Mouse (Mus musculus): ENCODE results near the gene Hoxd10. TPM values are rescaled to one million over a fixed set of nuclear protein-coding genes. Genes with fewer than 3 reads are reported as not detected.

The Hoxd10 gene
- polyA plus RNA-seq, 1 experiment from 2014 or later = 90.2 TPM

DNA sequence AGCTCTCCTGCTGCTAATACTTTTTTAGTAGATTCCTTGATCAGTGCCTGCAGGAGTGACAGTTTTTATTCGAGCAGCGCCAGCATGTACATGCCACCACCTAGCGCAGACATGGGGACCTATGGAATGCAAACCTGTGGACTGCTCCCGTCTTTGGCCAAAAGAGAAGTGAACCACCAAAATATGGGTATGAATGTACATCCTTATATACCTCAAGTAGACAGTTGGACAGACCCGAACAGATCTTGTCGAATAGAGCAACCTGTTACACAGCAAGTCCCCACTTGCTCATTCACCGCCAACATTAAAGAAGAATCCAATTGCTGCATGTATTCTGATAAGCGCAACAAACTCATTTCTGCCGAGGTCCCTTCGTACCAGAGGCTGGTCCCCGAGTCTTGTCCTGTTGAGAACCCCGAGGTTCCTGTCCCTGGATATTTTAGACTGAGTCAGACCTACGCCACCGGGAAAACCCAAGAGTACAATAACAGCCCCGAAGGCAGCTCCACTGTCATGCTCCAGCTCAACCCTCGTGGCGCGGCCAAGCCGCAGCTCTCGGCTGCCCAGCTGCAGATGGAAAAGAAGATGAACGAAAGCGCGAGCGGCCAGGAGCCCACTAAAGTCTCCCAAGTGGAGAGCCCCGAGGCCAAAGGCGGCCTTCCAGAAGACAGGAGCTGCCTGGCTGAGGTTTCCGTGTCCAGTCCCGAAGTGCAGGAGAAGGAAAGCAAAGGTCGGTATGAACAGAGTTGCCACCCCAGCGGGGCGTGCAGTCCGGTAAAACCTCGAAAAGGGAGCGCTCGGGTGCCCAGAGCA is 477 bp downstream of the Hoxd10 start:
- peak overlapping the region; percentile 74 for H3K4me2 ChIP-seq (ENCODE audit: low read depth, low read length)
- H3K9me3 ChIP-seq (ENCODE audit: control insufficient read depth, low read length) = no peaks in the 10 kb centered on the region
- peak overlapping the region; percentile 39 for H3K4me3 ChIP-seq (ENCODE audit: low read depth, low read length)
- peak overlapping the region; percentile 70 for H3K27ac ChIP-seq (ENCODE audit: low read depth, low read length)
- peak overlapping the region; percentile 66 for H3K9ac ChIP-seq (replicated peaks; ENCODE audit: low read depth, low read length)
- H3K36me3 ChIP-seq (ENCODE audit: control insufficient read depth, insufficient read depth, low read length) = no peaks in the 10 kb centered on the region
- 2% methylated on average over 35 of the region's 35 CpGs for WGBS
- peaks cover 12% of the 10 kb centered on the region for H3K27me3 ChIP-seq (ENCODE audit: control insufficient read depth, insufficient read depth, low read length)
- H3K4me1 ChIP-seq (ENCODE audit: control insufficient read depth, insufficient read depth, low read length) = peaks cover 3% of the 10 kb centered on the region; the same call in 1 of the 2 replicates
- no peak for ATAC-seq (ENCODE audit: low read depth)

DNA sequence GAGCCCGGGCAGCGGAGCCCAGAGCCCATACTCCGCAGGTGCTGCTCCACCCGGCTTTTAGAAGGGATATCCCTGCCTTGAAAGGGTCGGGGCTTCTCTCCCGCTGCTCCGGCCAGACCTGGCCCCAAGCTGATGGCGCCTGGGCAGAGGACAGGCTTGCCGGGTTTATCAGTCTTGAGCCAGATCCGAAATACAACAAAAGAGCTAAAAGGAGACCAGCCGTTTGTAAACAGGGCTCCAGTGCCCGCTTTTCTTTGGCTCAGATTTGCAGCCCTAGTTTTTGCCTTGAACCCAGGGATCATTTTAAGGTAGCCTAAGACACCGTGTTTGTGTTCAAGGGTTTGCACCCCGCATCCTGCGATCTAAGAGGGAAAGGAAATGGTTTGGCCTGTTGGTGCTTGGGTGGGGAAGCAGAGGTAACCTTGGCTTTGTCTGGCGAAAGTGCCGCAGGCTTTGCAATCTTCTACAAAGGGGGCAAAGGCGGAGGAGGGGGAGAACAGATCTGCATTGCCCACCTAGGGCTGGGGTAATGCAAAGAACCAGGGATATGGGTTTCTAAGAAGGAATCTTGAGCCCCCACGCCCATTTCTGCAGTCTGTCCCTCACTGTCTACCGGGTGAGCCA is 1.2 kb downstream of the Hoxd10 start:
- Histone ChIP-seq H3K27me3 (ENCODE audit: control insufficient read depth, insufficient read depth, low read length) (peaks cover 9% of the 10 kb centered on the region), H3K36me3 (ENCODE audit: control insufficient read depth, insufficient read depth, low read length) (no peaks in the 10 kb centered on the region), H3K4me2 (ENCODE audit: low read depth, low read length) (peak overlapping the region; percentile 74), H3K27ac (ENCODE audit: low read depth, low read length) (peak overlapping the region; percentile 70), H3K4me3 (ENCODE audit: low read depth, low read length) (peak overlapping the region; percentile 39), H3K9me3 (ENCODE audit: control insufficient read depth, low read length) (no peaks in the 10 kb centered on the region), H3K4me1 (ENCODE audit: control insufficient read depth, insufficient read depth, low read length) (peaks cover 5% of the 10 kb centered on the region; the same call in 1 of the 2 replicates), H3K9ac (replicated peaks; ENCODE audit: low read depth, low read length) (peak overlapping the region; percentile 66)
- WGBS = 2% methylated on average over 20 of the region's 20 CpGs
- no peak for ATAC-seq (ENCODE audit: low read depth)

DNA sequence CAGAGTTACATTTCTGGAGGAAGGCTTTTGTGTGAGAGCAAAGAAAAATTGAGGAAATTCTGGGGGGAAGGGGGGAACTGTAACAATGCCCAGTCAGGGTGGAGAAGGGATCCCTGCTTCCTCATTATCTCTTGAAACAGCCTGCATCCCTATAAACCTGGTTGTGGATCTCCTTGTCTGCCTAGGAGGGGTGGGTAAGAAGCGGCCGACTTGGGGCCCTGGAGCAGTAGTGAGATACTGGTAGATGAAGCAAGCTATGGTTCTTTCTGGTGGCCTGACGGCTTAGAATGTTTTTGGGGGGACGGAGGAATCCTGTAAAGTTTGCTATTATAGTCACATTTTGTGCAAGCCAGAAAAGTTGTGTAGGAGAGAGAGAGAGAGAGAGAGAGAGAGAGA is 1.7 kb downstream of the Hoxd10 start:
- H3K27me3 ChIP-seq (ENCODE audit: control insufficient read depth, insufficient read depth, low read length) = peaks cover 9% of the 10 kb centered on the region
- no peak for ATAC-seq (ENCODE audit: low read depth)
- WGBS = 10% methylated on average over 4 of the region's 4 CpGs
- H3K36me3 ChIP-seq (ENCODE audit: control insufficient read depth, insufficient read depth, low read length) = no peaks in the 10 kb centered on the region
- H3K4me3 ChIP-seq (ENCODE audit: low read depth, low read length) = peak overlapping the region; percentile 39
- H3K4me2 ChIP-seq (ENCODE audit: low read depth, low read length) = peak overlapping the region; percentile 74
- peaks cover 5% of the 10 kb centered on the region; the same call in 1 of the 2 replicates for H3K4me1 ChIP-seq (ENCODE audit: control insufficient read depth, insufficient read depth, low read length)
- H3K9ac ChIP-seq (replicated peaks; ENCODE audit: low read depth, low read length) = peak overlapping the region; percentile 66; the same call in 1 of the 2 replicates
- H3K9me3 ChIP-seq (ENCODE audit: control insufficient read depth, low read length) = no peaks in the 10 kb centered on the region
- H3K27ac ChIP-seq (ENCODE audit: low read depth, low read length) = peak overlapping the region; percentile 70

DNA sequence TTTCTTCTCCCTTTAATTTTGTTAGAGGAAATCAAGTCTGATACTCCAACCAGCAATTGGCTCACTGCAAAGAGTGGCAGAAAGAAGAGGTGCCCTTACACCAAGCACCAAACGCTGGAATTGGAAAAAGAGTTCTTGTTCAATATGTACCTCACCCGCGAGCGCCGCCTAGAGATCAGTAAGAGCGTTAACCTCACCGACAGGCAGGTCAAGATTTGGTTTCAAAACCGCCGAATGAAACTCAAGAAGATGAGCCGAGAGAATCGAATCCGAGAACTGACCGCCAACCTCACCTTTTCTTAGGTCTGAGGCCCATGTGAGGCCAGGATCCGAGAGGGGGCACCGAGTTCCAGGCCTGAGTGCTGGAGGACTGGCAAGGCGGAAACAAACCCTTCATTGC is 2.3 kb downstream of the Hoxd10 start:
- H3K4me1 ChIP-seq (ENCODE audit: control insufficient read depth, insufficient read depth, low read length) = peaks cover 5% of the 10 kb centered on the region; the same call in 1 of the 2 replicates
- WGBS = 3% methylated on average over 16 of the region's 16 CpGs
- H3K4me3 ChIP-seq (ENCODE audit: low read depth, low read length) = peak overlapping the region; percentile 39
- no peaks in the 10 kb centered on the region for H3K9me3 ChIP-seq (ENCODE audit: control insufficient read depth, low read length)
- peak overlapping the region; percentile 70 for H3K27ac ChIP-seq (ENCODE audit: low read depth, low read length)
- no peak for ATAC-seq (ENCODE audit: low read depth)
- peaks cover 9% of the 10 kb centered on the region; the same call in 1 of the 2 replicates for H3K27me3 ChIP-seq (ENCODE audit: control insufficient read depth, insufficient read depth, low read length)
- no peaks in the 10 kb centered on the region for H3K36me3 ChIP-seq (ENCODE audit: control insufficient read depth, insufficient read depth, low read length)
- H3K4me2 ChIP-seq (ENCODE audit: low read depth, low read length) = peak overlapping the region; percentile 74
- peak overlapping the region; percentile 66; the same call in 1 of the 2 replicates for H3K9ac ChIP-seq (replicated peaks; ENCODE audit: low read depth, low read length)

DNA sequence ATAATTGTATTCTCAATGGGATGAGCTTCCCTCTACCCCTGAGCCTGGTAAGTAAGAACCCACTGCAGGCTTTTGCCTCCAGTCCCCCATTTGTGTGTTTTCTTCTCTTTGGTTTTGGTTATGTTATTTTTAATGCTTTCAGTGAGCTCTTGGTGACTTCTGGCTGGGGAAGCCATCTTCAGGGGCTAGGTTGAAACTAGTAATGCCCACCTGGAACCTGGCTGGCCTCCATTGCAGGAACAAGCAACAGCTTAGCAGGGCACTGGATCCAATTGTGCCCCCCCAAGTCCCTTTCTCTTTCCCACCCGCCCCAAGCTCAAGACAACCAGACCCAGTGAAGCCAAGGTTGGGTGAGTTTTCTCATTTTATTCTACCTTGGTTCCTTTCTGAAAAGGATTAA is 3.7 kb downstream of the Hoxd10 start:
- Histone ChIP-seq H3K9me3 (ENCODE audit: control insufficient read depth, low read length) (no peaks in the 10 kb centered on the region), H3K9ac (replicated peaks; ENCODE audit: low read depth, low read length) (no peak overlapping the region; the same call in 1 of the 2 replicates), H3K36me3 (ENCODE audit: control insufficient read depth, insufficient read depth, low read length) (no peaks in the 10 kb centered on the region), H3K27ac (ENCODE audit: low read depth, low read length) (no peak overlapping the region; the same call in 1 of the 2 replicates), H3K4me3 (ENCODE audit: low read depth, low read length) (peak overlapping the region; percentile 39; the same call in 1 of the 2 replicates), H3K27me3 (ENCODE audit: control insufficient read depth, insufficient read depth, low read length) (peaks cover 7% of the 10 kb centered on the region; the same call in 1 of the 2 replicates), H3K4me1 (ENCODE audit: control insufficient read depth, insufficient read depth, low read length) (peaks cover 5% of the 10 kb centered on the region; the same call in 1 of the 2 replicates), H3K4me2 (ENCODE audit: low read depth, low read length) (peak overlapping the region; percentile 74; the same call in 1 of the 2 replicates)
- no peak for ATAC-seq (ENCODE audit: low read depth)
- 10% methylated on average over 1 of the region's 1 CpGs for WGBS

DNA sequence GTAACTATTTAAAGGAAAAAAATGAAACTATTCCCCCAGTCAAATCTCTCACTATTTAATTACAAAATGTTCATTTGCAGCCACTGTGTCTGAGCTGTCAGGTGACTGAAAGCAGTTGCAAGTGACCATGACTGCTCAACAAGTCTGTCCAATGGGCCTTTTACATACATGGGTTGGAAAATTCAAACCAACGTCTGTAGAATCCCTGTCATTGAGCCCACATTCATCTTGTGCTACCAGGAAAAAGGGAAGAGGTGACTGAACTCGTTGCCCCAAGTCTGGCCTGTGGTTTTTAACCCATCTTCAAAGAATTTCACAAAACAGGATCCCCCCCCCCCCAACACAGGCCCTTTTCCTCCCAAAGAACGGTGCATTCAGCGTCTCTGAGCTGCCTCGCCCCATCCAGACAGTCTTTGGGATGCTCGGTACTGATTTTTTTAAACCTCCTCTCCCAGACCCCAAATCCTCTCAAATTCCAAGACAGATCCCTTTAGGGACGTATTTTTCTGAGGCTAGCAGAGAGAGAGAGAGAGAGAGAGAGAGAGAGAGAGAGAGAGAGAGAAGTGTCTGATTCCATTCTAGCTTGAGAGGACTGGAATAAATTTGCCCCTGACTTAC is 4.2 kb downstream of the Hoxd10 start:
- H3K9me3 ChIP-seq (ENCODE audit: control insufficient read depth, low read length) = no peaks in the 10 kb centered on the region
- H3K27me3 ChIP-seq (ENCODE audit: control insufficient read depth, insufficient read depth, low read length) = peaks cover 7% of the 10 kb centered on the region; the same call in 1 of the 2 replicates
- H3K36me3 ChIP-seq (ENCODE audit: control insufficient read depth, insufficient read depth, low read length) = no peaks in the 10 kb centered on the region
- WGBS = 6% methylated on average over 7 of the region's 7 CpGs
- peak overlapping the region; percentile 90; the same call in 1 of the 2 replicates for H3K27ac ChIP-seq (ENCODE audit: low read depth, low read length)
- H3K4me1 ChIP-seq (ENCODE audit: control insufficient read depth, insufficient read depth, low read length) = peaks cover 5% of the 10 kb centered on the region; the same call in 1 of the 2 replicates
- H3K4me3 ChIP-seq (ENCODE audit: low read depth, low read length) = peak overlapping the region; percentile 39; the same call in 1 of the 2 replicates
- ATAC-seq (ENCODE audit: low read depth) = no peak
- peak overlapping the region; percentile 74 for H3K4me2 ChIP-seq (ENCODE audit: low read depth, low read length)
- H3K9ac ChIP-seq (replicated peaks; ENCODE audit: low read depth, low read length) = peak overlapping the region; percentile 92; the same call in 1 of the 2 replicates

DNA sequence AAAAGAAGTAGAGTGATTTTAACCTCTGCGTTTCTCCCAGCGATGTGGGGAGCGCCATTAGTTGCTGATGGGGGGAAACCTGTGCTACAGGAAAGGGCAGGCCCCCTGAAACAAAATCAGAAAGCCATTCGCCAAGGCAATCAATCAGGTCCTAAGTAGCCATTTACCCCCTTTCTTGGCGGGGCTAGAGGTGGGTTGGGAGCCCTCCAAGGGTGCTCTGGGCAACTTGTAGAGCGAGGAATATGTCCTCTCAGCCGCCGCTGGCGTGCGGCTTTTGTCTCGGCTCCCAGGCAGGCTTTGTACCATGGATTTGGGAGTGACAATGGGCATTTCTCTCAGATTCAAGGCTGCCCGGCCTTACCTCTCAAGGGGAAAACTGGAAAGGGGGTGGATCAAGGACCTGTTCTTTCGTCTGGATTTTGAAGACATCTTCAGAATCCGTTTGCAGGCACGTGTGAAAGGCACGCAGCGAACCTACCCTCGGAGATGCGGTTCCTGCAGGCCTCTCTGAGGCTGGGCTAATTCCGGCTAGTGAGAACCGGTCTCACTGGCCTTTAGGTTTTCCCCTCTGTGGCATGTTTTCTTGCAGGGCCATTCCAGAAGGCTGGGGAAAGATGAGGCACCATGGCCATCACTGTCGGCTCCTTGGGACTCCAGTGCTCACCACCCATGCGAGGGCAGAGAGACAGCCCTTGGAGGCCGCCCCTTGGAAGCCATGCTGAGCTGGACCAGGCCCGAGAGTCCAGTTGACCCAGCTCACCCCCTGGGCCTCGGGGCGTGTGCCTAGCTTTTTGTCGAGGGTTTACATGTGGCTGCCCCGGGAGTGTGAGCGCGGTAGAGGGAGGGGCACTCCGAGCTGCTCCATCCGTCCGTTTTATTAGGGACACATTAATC is 5.0 kb downstream of the Hoxd10 start:
- WGBS = 3% methylated on average over 34 of the region's 34 CpGs
- peak overlapping the region; percentile 90 for H3K27ac ChIP-seq (ENCODE audit: low read depth, low read length)

More for the DNA sequence above, 5.0 kb downstream of the Hoxd10 start:
- no peaks in the 10 kb centered on the region for H3K36me3 ChIP-seq (ENCODE audit: control insufficient read depth, insufficient read depth, low read length)
- peaks cover 7% of the 10 kb centered on the region; the same call in 1 of the 2 replicates for H3K27me3 ChIP-seq (ENCODE audit: control insufficient read depth, insufficient read depth, low read length)
- H3K9ac ChIP-seq (replicated peaks; ENCODE audit: low read depth, low read length) = peak overlapping the region; percentile 92
- peaks cover 5% of the 10 kb centered on the region; the same call in 1 of the 2 replicates for H3K4me1 ChIP-seq (ENCODE audit: control insufficient read depth, insufficient read depth, low read length)
- peak overlapping the region; percentile 74 for H3K4me2 ChIP-seq (ENCODE audit: low read depth, low read length)
- ATAC-seq (ENCODE audit: low read depth) = peak; percentile 13; the same call in 1 of the 2 replicates
- H3K4me3 ChIP-seq (ENCODE audit: low read depth, low read length) = peak overlapping the region; percentile 53; the same call in 1 of the 2 replicates
- no peaks in the 10 kb centered on the region for H3K9me3 ChIP-seq (ENCODE audit: control insufficient read depth, low read length)

Data from neural tube, embryonic 14.5 days (tissue).